Mouse (Mus musculus): ENCODE data around the gene Cpa4.

GRCm38 (mm10) chr6:30574945-30575344 is 6.8 kb downstream of the Cpa4 start:
- no peak for TF ChIP-seq POLR2A (IDR thresholded peaks at IDR 0.05; ENCODE audit: control insufficient read depth, extremely low read depth, insufficient read depth, low read length, poor library complexity)
- no peak for TF ChIP-seq CTCF (IDR thresholded peaks at IDR 0.05; ENCODE audit: borderline replicate concordance, control insufficient read depth, extremely low read depth, insufficient read depth, low read length, poor library complexity)

All from thymus, adult 2 months (tissue).